Mouse (Mus musculus) olfactory bulb, adult 2 months (tissue): ENCODE measurements around the gene Clic6. TPM values are rescaled to one million over a fixed set of nuclear protein-coding genes. Genes with fewer than 3 reads are reported as not detected.

Experiments used
- H3K27ac ChIP-seq: fragments of 200-500 bp; 2 replicates; pipeline ENCODE4 v1.5.1; 2012; ENCODE audit warnings: low read depth, low read length; ENCODE audit not compliant: insufficient read depth
- H3K4me1 ChIP-seq: fragments of 200-500 bp; 2 replicates; pipeline ENCODE4 v1.6.1; 2012; ENCODE audit warnings: low read length; ENCODE audit not compliant: control insufficient read depth, insufficient read depth
- H3K4me3 ChIP-seq: fragments of 200-500 bp; 2 replicates; pipeline ENCODE4 v1.5.1; 2012; ENCODE audit warnings: mild to moderate bottlenecking, low read depth, low read length, moderate library complexity; ENCODE audit not compliant: insufficient read depth
- CTCF ChIP-seq: fragments of 200-500 bp; IDR thresholded peaks from 2 replicates; pipeline ENCODE4 v1.5.1; 2012; ENCODE audit warnings: low read depth, mild to moderate bottlenecking, low read length, moderate library complexity; ENCODE audit not compliant: insufficient read depth
- POLR2A ChIP-seq: fragments of 200-500 bp; IDR thresholded peaks from 2 replicates; pipeline ENCODE4 v1.6.1; 2012; ENCODE audit warnings: mild to moderate bottlenecking, low read depth, low read length, moderate library complexity; ENCODE audit not compliant: insufficient read depth
- WGBS: fragments of 180-500 bp; shearing (Covaris S2); methylation state at CpG from one replicate; pipeline ENCODE4 v1.1.7; 2018; 5-methylcytosine and 5-hydroxymethylcytosine counted together
- polyA plus RNA-seq: library from polyadenylated mRNA; stranded (reverse); fragments of >200 nt; gene quantifications from 2 replicates; pipeline ENCODE4 v1.2.4, GENCODE M21; 2012; ENCODE audit warnings: low replicate concordance; ENCODE audit not compliant: missing spikeins, insufficient read depth, insufficient read length

Clic6 gene
- polyA plus RNA-seq, 1 experiment, result not detected

DNA sequence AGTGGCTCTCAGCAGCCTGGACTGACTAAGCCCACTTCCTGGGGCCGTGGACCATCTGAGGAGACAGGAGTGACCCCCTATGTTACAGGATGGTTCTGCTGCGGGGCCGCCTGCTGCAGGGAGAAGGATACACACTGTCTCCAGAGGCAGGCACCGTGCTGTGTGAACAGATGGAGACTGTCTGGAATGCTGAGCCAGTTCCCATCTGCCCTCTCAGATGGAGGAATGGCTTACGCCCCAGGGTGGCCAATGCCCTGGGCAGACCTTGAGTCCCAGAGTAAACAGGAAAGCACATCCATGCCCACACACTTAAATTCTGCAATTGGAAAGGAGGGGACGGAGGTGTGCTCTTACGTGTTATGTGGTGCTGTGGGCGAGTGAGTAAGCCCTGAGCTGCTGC, 35.2 kb upstream of the Clic6 start:
- H3K27ac ChIP-seq, result no peak overlapping the region
- no peak for TF ChIP-seq POLR2A
- no peak for TF ChIP-seq CTCF
- WGBS, result 78% methylated on average over 8 of the region's 8 CpGs
- no peak overlapping the region for H3K4me3 ChIP-seq
- H3K4me1 ChIP-seq, result peaks cover 46% of the 10 kb centered on the region

DNA sequence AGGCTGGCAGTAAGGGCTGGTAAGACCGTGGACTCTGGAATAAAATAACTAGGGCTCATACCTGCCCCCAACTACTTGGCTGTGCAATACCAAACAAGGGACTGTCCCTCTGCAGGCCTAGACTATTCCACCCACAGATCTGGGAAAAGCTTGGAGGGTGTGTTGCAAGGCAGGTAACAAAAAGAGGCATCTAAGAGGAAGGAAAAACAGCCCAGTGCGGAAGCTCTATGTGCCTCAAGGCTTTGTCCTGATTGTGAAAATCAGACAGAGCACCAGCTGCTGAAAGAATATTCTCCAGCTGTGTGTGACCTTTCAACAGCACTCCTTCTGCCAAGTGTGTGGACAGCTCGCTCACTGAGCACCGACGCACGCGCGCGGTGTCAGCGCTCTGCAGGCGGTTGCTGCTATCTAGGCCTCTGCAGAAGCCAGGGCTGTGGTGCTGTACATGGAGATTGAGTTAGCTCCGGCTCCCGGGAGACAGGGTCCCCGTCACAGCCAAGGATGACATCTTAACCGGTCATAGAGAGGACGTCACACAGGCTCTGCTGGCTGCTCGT, 33.9 kb upstream of the Clic6 start:
- 81% methylated on average over 17 of the region's 17 CpGs for WGBS
- TF ChIP-seq POLR2A, result no peak
- TF ChIP-seq CTCF, result no peak
- no peak overlapping the region for H3K4me3 ChIP-seq
- H3K4me1 ChIP-seq, result peaks cover 50% of the 10 kb centered on the region
- H3K27ac ChIP-seq, result no peak overlapping the region

DNA sequence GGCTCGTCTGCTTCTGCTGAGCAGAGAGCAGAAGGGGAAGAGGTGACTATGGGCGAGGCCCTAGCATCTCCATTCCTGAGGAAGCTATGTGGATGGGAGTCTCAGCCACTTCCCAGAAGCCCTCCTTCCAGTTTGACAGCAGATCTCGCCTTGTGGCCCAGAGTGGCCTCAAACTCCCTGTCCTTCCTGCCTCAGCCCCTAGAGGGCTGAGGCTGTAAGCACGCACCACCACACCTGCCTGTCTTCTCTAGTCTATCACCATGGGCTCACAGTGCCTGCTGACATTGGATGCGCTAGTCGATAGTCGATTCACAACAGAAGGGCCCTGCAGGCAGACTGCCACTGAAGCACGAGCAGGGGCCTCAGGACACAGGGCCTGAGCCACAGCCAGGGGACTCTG, 32.9 kb upstream of the Clic6 start:
- TF ChIP-seq POLR2A, result no peak
- TF ChIP-seq CTCF, result peak; percentile 31; the same call in 1 of the 2 replicates
- WGBS, result 83% methylated on average over 8 of the region's 8 CpGs
- H3K4me3 ChIP-seq, result no peak overlapping the region
- H3K27ac ChIP-seq, result no peak overlapping the region
- H3K4me1 ChIP-seq, result peaks cover 50% of the 10 kb centered on the region

DNA sequence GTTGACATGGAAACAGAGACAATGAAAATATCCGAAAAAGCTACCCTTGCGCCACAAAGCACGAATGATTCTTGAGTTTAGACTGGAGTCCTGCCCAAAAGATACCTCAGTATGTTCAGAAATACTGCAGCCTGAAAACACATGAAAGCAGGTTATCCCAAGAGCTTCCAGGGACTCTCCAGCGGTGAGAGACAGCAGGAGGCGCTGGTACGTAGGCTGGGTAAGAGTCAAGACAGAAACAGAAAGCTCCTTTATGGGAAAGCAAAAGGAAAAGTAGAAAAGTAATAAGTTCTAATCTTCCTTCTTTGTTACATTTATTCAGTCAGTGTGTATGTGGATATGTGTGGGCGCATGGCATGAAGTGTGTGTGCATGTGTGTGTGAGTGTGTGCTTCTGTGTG, 31.5 kb upstream of the Clic6 start:
- Histone ChIP-seq H3K4me1 (peaks cover 47% of the 10 kb centered on the region), H3K4me3 (no peak overlapping the region), H3K27ac (no peak overlapping the region)
- WGBS, result 84% methylated on average over 7 of the region's 7 CpGs
- TF ChIP-seq POLR2A (no peak), CTCF (no peak)

DNA sequence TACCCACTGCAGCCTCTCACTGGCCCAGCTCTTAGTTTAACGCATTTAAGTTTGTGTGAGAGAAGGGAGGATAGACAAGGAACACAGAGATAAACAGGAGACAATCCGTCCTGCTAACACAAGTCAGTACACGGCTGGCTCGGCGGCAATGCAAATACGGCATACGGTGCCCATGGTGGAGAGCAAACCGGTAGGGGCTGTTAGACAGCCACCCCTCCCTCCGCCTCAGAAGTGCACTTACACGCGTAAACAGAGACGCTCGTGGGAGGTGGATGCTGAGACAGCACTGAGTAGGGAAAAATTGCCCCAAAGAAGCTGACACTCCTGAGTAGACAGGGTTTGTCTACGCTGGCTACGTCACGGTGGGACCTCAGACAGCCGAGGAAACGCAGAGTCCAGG, 31.0 kb upstream of the Clic6 start:
- Histone ChIP-seq H3K4me1 (peaks cover 44% of the 10 kb centered on the region), H3K4me3 (no peak overlapping the region), H3K27ac (no peak overlapping the region)
- 74% methylated on average over 18 of the region's 18 CpGs for WGBS
- TF ChIP-seq POLR2A (no peak), CTCF (no peak)

DNA sequence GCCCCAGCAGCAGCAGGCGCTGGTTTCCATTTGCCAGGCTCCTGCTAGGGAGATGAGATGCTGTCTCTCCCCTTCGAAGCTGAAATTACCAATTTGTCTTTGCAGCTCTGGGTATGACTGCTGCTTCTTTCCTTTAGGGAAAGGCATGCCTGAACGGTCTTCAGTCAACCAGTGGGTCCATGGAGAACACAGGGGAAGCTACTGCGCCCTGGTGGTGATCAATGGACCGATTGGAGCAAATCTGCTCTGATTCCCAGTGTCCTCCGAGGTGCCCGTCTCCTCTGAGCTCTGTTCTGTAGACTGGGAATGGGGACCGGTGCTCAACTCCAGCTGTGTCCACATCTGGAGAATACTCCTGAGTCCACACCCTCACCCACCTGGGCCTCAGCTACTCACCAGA, 30.0 kb upstream of the Clic6 start:
- Histone ChIP-seq H3K27ac (no peak overlapping the region), H3K4me3 (no peak overlapping the region), H3K4me1 (peaks cover 35% of the 10 kb centered on the region)
- TF ChIP-seq CTCF (no peak), POLR2A (no peak)
- 74% methylated on average over 8 of the region's 8 CpGs for WGBS

DNA sequence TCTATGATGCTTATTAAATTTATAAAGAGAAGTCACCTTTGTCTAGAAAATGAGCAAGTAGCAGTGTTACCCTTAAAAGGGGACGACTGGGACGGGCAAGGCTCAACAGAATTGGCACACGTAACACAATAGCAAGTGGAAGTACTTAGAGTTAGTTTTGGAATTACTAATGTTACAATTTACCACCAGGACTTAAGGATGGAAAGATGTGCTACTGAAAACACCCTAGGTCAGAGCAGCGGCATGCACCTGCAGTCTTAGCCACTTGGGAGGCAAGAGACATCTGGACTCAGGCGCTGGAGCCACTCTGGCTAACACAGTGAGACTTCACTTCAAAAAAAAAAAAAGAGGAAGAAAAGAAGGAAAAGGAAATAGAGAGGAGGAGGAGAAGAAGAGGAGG, 29.6 kb upstream of the Clic6 start:
- TF ChIP-seq POLR2A (no peak), CTCF (no peak)
- WGBS, result 94% methylated on average over 5 of the region's 5 CpGs
- H3K4me3 ChIP-seq, result no peak overlapping the region
- peaks cover 34% of the 10 kb centered on the region for H3K4me1 ChIP-seq
- H3K27ac ChIP-seq, result no peak overlapping the region

DNA sequence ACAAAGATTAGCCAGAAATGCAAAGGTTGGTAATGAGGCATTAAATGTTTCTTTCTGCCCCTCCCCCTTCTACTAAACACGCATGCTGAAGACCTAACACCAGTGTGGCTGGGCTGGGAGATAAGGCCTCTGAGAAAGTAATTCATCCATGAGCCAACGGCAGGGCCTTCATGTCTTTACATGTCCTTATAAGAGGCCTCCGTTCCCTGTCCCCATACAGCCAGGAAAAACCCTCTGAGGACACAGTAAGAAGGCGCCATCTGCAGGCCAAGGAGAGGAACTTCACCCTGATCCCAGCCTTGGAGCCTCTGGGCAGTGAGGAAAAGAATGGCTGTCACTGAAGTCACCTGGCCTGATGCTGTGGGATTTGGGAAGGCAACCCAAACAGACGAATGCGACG, 27.9 kb upstream of the Clic6 start:
- H3K4me1 ChIP-seq, result peaks cover 32% of the 10 kb centered on the region
- WGBS, result 17% methylated on average over 7 of the region's 7 CpGs

DNA sequence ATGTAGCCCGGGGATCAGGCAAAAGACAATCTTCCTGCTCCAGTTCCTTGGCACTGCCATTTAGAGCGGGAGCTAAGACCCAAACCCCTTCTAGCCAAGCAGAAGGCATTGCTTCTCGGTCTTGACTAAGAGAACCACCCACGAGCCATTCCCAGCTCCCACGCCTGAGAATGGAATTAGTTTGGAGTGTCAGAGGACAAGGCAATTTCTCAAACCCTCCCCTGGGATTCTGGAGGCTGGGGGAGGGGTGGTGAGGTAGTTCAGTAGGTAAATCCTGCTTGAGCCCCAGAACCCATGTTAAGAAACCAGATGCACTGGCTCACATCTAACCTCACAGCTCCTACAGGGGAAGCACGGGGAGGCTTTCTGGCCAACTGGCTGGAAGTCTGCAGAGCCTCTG, 24.1 kb upstream of the Clic6 start:
- TF ChIP-seq CTCF, result no peak
- TF ChIP-seq POLR2A, result no peak
- 49% methylated on average over 6 of the region's 6 CpGs for WGBS
- H3K4me1 ChIP-seq, result peaks cover 29% of the 10 kb centered on the region
- no peak overlapping the region for H3K27ac ChIP-seq
- H3K4me3 ChIP-seq, result no peak overlapping the region

More for the DNA sequence above, 27.9 kb upstream of the Clic6 start:
- no peak overlapping the region for H3K27ac ChIP-seq
- TF ChIP-seq POLR2A (no peak), CTCF (peak; percentile 90)
- no peak overlapping the region for H3K4me3 ChIP-seq
